Mouse (Mus musculus): ENCODE results near the gene Lin9.

DNA sequence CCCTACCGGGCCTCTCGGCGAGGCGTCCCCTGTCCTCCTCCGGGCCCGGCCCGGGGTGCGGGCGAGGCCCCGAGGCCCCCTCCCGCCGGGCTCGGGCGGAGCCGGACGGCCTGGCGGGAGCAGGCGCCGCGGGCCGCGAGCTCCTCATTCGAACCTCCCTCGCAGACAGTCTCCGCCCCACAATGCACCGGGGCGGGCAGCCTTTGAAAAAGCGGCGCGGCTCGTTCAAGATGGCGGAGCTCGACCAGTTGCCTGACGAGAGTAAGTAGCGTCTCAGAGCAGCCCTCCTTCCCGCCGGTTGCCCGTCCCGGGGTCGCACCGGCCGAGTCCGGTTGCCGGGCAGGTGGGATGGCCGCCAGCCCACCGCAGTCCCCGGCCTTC, at the start of gene Lin9:
- TF ChIP-seq GATA1 (IDR thresholded peaks at IDR 0.05; ENCODE audit: low read length): no peak
- TF ChIP-seq TAL1 (IDR thresholded peaks at IDR 0.05; ENCODE audit: low read length): no peak

All from erythroblast, embryonic 14.5 days (primary cell).